Mouse (Mus musculus) adrenal gland, postnatal 0 days (tissue): ENCODE results near the gene Olfr1502. TPM values are rescaled to one million over a fixed set of nuclear protein-coding genes. Genes with fewer than 3 reads are reported as not detected.

Experiments used
- polyA plus RNA-seq: library from polyadenylated mRNA; unstranded; fragments of >200 nt; fragmentation: Nextera tagmentation; extraction: Ambion mirVana; gene quantifications from 2 replicates; pipeline ENCODE4 v1.2.1, GENCODE M21; 2015

Gene Olfr1502
- not detected in 2 replicates for polyA plus RNA-seq

GRCm38 (mm10) chr19:13861495-13861894 lies at the start of gene Olfr1502:
TSS of gene Olfr1502 (plus strand) at chr19:13861795.

DNA sequence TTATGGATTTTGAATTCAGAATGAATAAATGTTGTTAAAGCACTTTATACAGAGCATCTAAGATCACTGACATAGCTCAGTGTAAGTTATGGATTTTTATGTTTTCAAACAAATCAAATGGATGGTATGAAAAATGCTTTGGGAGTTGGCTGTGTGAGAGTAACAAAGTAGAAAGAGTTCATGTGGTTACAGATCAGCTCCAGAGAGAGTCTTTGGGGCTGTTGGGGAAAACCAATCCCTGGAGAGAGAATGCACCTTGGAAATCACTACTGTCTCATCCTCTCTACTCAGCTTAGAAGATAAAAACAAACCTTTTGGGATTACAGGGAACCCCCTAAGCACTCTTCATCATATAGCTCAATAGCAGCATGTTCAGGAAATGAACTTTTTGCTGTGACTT lies 42.2 kb upstream of the Olfr1502 start, which contains the start of gene Olfr1499:
Olfr1499 (minus strand) TSS at position 101 of the 400 bp plus-strand sequence.

DNA sequence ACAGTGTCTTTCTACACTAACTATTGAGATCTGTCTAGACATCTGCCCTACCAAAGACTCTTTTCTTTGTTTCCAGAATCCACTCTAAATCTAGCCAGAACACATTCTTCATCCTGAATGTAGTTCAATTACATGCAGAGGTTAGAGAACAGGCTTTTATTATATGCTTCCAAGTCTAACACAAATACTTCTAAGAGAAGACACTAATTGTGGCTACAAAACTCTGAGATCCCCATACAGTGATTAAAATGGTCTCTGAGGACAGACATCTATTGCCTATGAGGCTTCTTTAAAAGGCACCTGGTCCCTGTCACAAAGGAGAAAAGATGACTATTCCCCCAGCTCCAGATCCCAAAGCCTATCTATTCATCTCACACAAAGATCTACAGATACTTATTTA lies 31.2 kb upstream of the Olfr1502 start, which contains the start of gene Olfr1500:
Olfr1500 (minus strand) TSS at position 101 of the 400 bp plus-strand sequence.

DNA sequence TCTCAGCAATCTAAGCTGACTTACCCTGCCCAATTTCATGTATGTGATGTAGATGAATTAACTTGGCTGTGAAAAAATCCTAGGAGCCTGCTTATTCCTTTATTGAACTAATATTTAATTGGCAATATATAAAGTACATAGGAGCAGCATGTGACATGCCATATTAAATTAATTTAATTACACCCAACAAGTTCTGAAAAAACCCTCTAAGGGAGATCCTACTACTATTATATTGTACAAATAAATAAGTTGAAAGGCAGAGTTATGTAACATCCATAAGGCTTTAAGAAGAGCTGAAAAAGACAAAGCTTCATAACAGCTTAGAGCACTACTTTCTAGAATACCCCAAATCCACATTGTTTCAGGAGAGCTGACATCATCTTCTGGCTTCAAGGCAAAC lies 11.0 kb upstream of the Olfr1502 start, which contains the start of gene Olfr1501:
Olfr1501 (minus strand) TSS at position 101 of the 400 bp plus-strand sequence.

GRCm38 (mm10) chr19:13897828-13898227 lies 36.2 kb downstream of the Olfr1502 start, which contains the start of gene Olfr1504:
TSS of gene Olfr1504 (minus strand) at chr19:13897928.

Other genes with a start within 250 kb of the Olfr1502 start
- gene Olfr1487, start 244.4 kb upstream of the Olfr1502 start, polyA plus RNA-seq, result not detected in 2 replicates
- gene Olfr1489, start 230.2 kb upstream of the Olfr1502 start, polyA plus RNA-seq, result not detected in 2 replicates
- not detected in 2 replicates for gene Olfr1490, start 210.7 kb upstream of the Olfr1502 start, polyA plus RNA-seq
- gene Olfr1491, start 164.5 kb upstream of the Olfr1502 start, polyA plus RNA-seq, result not detected in 2 replicates
- gene Olfr1493-ps1, start 138.5 kb upstream of the Olfr1502 start, polyA plus RNA-seq, result not detected in 2 replicates
- gene Olfr1494, start 122.1 kb upstream of the Olfr1502 start, polyA plus RNA-seq, result not detected in 2 replicates
- gene Olfr1495, start 97.2 kb upstream of the Olfr1502 start, polyA plus RNA-seq, result not detected in 2 replicates
- not detected in 2 replicates for gene Olfr1496, start 83.9 kb upstream of the Olfr1502 start, polyA plus RNA-seq
- gene Olfr1497, start 63.6 kb upstream of the Olfr1502 start, polyA plus RNA-seq, result not detected in 2 replicates
- gene Olfr1499, start 42.3 kb upstream of the Olfr1502 start, polyA plus RNA-seq, result not detected in 2 replicates
- gene Olfr1500, start 31.3 kb upstream of the Olfr1502 start, polyA plus RNA-seq, result not detected in 2 replicates
- gene Olfr1501, start 11.1 kb upstream of the Olfr1502 start, polyA plus RNA-seq, result not detected in 2 replicates
- not detected in 2 replicates for gene Olfr1504, start 36.1 kb downstream of the Olfr1502 start, polyA plus RNA-seq
- not detected in 2 replicates for gene Olfr1505, start 51.7 kb downstream of the Olfr1502 start, polyA plus RNA-seq